Mouse (Mus musculus): Measurements from ENCODE around the gene Olfr522. TPM values are rescaled to one million over a fixed set of nuclear protein-coding genes. Genes with fewer than 3 reads are reported as not detected.

Olfr522 gene
- polyA plus RNA-seq, 1 experiment: not detected

DNA sequence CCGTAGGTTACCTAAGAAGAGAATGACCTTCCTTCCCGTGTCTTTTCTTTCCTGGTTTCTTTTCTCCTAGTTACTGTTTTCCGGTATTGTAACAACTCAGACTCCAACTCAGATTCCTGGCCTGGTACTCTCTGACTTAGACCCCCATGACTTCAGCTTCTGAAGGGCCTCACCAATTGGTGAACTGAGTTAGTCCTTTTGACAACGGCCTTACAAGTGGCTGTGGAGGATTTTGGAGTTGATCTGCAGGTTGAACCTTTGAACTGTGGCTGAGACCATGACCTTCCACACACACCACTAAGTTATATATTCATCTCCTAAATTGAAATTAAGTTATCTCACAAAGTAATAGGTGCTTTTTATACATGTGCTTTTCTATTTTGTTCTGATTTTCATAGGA is 19.6 kb upstream of the Olfr522 start:
- TF ChIP-seq GATA1 (IDR thresholded peaks at IDR 0.05; ENCODE audit: low read length): no peak

DNA sequence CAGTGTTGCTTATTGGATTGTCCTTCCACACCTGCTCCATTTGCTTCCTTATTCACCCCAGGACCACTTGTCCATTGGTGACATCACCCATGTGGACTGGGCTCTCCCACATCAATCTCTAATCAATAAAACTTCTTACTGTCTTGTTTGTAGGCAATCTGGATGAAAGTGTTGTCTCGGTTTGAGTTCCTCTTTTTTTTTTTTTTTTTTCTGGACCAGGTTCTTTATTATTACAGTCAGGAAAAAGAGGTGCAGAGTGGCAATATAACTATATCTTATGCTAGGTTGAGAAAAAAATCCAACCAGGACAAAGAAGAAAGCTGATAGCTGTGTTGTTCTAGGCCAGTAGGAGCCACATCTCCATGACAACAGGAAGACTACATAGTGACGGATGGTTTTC is 16.1 kb upstream of the Olfr522 start:
- no peak for TF ChIP-seq GATA1 (IDR thresholded peaks at IDR 0.05; ENCODE audit: low read length)

DNA sequence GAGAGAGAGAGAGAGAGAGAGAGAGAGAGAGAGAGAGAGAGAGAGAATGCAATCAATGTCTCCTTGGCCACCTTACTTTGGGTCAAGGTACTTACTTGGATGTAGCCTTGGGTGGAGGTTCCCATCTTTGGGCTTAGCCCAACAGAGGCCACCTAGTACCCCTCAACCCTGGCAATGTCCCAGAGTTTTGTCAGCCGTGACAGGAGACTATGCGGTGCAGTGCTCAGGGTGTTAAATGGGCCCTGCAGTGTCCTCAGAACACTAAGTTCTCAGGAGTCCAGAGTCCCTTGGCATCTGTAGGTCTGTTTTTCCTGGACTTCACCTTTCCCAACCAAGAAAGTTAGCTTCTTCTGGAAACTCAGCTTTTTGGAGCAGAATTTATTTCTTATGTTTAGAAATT is 14.6 kb upstream of the Olfr522 start:
- no peak for TF ChIP-seq GATA1 (IDR thresholded peaks at IDR 0.05; ENCODE audit: low read length)

DNA sequence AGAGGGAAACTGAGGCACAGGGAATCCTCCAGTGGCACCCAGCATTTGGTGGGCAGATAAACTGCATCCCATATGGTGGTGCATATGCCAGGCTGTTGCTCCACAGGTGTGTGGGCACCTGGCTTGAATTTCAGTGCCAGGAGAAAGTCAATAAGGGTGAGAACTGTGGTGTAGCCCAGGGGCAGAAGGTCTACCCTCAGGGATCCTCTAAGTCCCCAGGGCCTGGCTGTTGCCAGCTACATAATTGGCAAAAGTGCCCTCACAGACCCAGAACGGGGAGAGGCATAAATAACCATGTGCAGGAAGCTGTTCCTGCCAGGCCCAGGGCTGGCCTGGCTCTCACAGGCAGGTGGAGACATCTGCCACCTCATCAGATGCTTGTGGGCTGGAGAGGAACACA is 8.4 kb upstream of the Olfr522 start, which contains the start of gene Olfr523:
Gene Olfr523, plus strand, starts transcription at position 282 of the 400 bp plus-strand sequence.
- no peak for TF ChIP-seq GATA1 (IDR thresholded peaks at IDR 0.05; ENCODE audit: low read length)

DNA sequence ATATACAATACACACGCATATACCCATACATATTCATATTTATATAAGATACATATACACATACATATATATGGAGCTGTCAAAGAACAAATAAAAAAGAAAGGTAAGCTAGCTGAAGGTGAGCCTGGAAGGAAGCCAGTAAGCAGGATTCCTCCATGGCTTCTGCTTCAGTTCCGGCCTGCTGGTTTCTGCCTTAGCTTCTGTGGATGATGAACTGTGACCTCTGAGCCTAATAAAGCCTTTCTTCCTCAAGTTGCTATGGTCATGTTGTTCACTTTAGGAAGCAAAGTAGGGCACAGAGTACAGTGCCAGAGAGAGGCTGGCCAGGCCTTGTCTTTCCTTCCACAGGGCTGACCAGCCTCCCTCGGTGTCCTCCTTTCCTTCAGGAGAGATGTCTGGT is 6.3 kb upstream of the Olfr522 start:
- TF ChIP-seq GATA1 (IDR thresholded peaks at IDR 0.05; ENCODE audit: low read length): no peak

DNA sequence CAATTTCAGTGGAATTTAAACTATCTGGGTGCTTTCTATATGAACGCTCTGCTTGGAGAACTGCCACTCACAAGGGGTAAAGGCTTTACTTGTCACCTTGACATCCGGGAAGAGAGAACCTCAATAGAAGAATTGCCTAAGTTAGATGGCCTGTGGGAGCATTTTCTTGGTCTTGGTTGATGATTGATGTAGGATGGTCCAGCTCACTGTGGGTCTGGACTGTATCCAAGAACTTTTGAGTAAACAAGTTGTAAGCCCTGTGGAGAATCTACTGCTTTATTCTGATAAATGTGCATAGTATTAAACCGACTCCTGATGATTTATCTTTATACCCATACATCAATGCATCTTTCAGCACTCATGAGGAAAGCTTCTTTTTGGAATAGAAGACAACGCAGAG is 4.8 kb upstream of the Olfr522 start:
- no peak for TF ChIP-seq GATA1 (IDR thresholded peaks at IDR 0.05; ENCODE audit: low read length)

DNA sequence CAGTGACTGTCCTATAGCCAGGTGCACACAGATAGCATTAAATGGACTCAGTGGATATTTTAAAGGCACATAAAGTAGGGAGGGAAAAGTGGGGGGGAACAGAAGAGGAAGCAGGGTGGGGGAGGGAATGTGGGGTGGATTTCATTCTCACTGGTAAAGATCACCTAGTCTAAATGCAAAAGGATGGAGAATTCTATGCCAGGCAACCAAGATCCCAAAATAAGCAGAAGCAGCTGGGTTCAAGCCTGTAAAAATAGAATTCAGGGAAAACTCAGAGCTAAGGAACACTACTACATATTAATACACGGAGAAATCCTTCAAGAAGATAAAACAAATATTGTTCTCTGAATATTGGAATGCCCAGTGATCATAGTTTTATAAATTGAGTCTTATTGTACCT is 3.4 kb upstream of the Olfr522 start:
- TF ChIP-seq GATA1 (IDR thresholded peaks at IDR 0.05; ENCODE audit: low read length): no peak

DNA sequence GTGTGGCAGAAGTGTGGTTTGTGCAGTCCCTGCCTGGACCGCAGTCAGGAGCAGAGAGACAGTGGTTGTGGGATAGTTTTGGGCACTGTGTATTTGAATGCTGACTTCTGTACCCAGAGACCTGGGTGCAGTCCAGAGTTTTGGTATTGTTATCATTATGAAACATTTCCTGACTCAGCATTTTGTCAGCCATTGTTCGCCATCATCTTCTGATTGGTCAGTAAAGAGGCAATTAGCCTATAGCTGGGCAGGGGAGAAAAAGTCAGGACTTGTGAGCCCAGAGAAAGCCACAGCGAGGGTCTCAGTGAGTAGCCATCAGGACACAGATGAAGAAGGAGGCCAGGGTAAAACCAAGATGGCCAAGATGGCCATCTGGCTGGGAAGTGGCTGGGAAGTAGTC is 4.2 kb downstream of the Olfr522 start:
- TF ChIP-seq GATA1 (IDR thresholded peaks at IDR 0.05; ENCODE audit: low read length): no peak

DNA sequence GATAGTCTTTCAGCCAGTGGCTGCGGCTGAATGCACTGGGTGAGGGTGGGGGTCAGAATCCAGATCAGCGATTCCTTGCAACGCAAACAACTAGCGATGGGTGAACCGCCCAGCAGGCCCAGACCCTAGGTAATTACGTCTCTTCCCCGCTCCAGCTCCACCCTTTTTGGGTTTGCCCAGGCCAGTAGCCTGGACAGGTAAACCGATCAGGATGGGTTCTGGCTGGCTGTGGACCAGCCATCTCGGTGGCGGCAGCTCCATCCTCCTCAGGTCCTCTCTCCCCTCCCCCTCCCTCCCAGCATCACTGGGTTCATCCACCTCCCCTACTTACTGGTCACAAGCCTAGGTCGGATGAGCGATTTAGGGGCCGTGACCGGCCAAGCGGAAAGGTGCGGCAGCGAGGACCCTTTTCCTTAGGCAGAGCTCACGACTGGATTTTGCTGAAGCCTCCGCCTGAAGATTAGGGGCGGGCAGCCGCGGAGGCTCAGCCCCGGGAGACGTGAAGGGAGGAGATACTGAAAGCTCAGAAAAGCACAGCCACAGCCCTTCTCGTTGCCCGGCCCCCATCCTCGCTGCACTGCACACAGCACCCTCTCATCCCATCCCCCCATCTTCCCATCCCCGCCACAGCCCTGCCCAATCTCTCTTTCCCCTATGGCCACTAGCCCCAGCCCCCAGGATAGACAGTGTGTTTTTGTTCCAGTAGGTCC is 10.2 kb downstream of the Olfr522 start, which contains the start of gene Sprn:
Gene Sprn, minus strand, starts transcription at position 660 of the 710 bp plus-strand sequence.
- no peak for TF ChIP-seq GATA1 (IDR thresholded peaks at IDR 0.05; ENCODE audit: low read length)

DNA sequence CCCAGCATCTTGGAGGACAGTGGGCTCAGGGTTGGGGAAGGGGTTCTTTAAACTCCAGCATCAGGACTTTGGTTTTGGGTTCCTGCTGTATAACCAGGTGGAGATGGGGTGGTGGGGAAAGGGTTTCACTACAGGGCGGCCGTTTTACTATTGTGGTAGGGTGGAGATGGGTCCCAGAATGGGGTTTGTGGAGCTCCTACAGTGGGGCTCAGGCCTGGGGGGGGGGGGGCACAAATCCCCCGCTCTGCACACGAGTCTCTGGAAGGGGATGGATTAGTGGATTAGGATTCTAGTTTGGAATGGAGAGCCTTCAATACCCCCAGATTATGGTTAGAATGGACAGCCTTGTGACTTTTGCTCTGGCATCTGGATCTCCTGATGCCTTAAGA is 10.7 kb downstream of the Olfr522 start:
- no peak for TF ChIP-seq GATA1 (IDR thresholded peaks at IDR 0.05; ENCODE audit: low read length)

DNA sequence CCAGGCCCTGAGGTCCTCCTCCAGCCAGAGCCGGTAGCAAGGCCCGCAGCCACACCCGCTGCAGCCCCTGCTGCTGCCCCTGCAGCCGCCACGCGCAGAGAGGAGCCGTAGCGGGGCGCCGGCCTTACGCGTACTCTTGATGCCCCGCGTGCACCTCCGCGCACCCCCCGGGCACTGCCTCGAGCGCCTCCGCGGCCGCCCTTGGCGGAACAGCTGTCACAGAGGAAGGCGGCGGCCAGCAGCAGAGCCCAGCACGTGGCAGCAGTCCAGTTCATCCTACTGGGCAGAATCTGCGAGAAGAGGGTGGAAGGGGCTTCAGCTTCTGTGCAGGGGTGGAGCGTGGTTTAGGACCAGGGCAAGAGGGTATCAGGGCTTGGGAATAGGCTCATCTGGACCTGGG is 11.2 kb downstream of the Olfr522 start:
- no peak for TF ChIP-seq GATA1 (IDR thresholded peaks at IDR 0.05; ENCODE audit: low read length)

DNA sequence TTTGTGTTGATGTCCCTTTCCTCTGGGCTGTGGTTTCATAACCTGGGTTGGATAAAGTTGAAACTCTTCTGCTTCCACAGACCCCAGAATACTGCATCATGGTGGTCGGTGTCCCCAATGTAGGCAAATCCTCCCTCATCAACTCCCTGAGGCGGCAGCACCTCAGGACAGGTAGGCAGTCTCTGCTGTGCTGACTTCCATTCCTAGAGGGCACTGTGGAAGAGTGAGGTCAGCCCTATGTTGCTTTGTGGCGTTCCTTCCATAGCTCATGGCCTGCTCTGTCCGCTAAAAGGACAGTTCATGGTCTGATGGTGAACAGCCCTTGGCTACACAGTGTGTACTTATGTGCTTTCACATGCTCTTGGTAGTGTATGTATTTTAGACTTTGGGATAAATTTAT is 20.0 kb downstream of the Olfr522 start:
- TF ChIP-seq GATA1 (IDR thresholded peaks at IDR 0.05; ENCODE audit: low read length): no peak

DNA sequence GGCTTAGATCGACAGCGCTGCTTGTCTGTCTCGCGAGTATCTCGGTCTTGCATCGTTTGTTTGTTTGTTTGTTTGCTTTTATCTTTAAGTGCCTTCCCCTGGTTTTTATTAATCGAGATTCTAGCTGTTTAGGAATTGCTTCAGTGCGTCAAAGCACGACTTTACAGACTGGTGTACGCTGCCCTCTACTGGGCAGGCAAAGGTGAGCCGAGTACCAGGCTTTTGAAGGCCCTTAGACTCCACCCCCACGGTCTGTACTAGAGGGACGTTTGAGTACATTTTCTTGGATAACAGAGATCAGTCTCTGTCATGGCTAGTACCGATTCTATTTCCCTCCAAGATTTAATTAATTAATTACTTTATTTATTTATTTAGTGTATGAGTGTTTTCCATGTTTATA is 23.2 kb downstream of the Olfr522 start:
- no peak for TF ChIP-seq GATA1 (IDR thresholded peaks at IDR 0.05; ENCODE audit: low read length)

DNA sequence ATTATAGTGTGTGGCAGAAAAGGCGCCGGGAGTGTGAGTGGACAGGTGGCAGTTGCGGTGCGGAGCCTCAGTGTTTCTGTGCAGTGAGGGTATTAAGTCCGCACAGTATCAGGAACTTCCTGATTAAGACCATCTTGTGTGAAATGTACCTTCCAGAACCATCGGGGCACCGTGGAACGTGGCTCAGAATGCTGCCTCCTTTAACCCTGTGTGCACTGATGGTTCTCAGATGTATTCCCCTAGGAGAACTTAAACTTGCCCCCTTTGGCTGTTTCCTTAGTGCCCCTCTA is 26.6 kb downstream of the Olfr522 start:
- TF ChIP-seq GATA1 (IDR thresholded peaks at IDR 0.05; ENCODE audit: low read length): no peak

DNA sequence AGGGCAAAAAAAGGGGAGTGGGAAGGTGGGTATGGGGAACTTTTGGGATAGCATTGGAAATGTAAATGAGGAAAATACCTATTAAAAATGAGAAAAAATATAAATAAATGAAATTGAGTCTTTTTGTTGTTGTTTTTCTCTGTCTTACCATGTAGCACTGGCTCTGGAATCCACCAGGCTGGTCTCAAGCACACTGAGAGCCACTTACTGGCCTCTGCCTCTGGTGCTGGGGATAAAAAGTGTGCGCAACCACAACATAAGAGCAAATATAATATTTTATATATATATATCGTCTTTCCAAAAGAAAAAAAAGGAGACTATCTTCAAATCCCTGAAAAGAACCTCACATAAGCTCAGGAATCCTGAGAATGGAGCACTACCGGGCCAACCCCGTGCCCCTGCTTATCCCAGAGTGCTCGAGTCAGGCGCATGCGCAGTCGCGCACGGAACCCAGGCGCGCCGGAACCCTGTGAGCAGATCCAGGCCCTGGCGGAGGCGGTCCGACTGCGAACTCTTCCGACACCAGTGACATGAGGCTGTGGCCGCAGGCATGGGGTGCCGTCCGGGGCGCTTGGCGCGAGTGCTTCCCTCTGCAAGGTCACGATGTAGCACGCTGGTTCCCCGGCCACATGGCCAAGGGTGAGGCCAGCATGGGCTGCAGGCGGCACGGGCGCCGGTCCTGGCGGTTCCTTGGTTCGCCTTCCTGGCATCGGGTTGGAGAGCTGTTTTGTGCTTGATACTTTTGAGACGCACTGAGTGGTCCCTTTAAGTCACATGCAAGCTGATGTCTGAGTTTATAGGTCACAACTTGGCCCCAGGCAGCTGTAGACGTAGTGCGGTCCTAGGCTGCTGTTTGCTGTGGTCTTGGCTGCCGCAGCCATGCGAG is 27.2 kb downstream of the Olfr522 start, which contains the start of gene Mtg1:
Gene Mtg1, plus strand, starts transcription at position 430 of the 886 bp plus-strand sequence.
- TF ChIP-seq GATA1 (IDR thresholded peaks at IDR 0.05; ENCODE audit: low read length): no peak

DNA sequence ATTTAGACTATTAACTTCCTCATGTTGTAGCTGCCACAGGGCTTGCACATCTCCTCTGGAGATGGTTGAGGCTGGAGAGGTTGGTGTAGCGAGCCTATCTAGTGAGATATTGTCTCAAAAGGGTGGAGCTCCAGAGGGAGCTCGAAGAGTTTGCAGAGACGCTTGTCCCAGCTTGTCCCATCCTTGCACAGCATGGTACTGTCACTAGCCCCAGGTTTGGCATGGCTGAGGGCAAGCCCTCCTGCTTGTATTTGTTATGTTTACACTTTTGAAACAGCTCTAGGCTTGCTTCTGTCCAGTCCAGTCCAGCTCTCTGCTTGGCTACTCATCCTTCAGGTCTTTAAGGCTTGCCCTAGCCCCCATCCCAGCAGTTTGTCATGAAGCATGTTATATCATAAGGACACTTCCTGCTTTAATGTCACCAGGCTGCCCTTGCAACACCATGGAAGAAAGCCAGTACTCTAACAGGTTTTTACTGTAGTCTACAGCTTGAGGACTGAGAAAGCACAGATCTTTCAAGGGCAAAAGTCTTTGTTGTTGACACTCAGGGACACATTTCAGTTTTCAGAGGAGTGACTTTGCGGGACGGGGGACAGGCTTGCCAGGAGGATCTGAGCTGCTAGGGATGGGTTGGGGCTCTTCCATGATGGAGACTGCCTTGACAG is 29.3 kb downstream of the Olfr522 start:
- TF ChIP-seq GATA1 (IDR thresholded peaks at IDR 0.05; ENCODE audit: low read length): no peak
